Mouse (Mus musculus): ENCODE results near the gene Olfr791.

Olfr791 gene

GRCm38 (mm10) chr10:129521492-129521891 is at the start of gene Olfr791:
Gene Olfr791 (plus strand): TSS chr10:129521792.
- in situ Hi-C loops (cut with MboI; ENCODE audit: low sequenced_read_pairs), result no loop called here

- in situ Hi-C loops (cut with MboI; ENCODE audit: low sequenced_read_pairs), result no loop called here
Measured at GRCm38 (mm10) chr10:129473256-129473655, 48.3 kb upstream of the Olfr791 start.

- in situ Hi-C loops (cut with MboI; ENCODE audit: low sequenced_read_pairs), result no loop called here
Measured at GRCm38 (mm10) chr10:129473723-129474122, 47.9 kb upstream of the Olfr791 start.

GRCm38 (mm10) chr10:129484452-129484851 is 37.1 kb upstream of the Olfr791 start, which contains the start of gene Olfr789:
Gene Olfr789 (plus strand): TSS chr10:129484752.
- in situ Hi-C loops (cut with MboI; ENCODE audit: low sequenced_read_pairs), result no loop called here

- in situ Hi-C loops (cut with MboI; ENCODE audit: low sequenced_read_pairs), result no loop called here
Measured at GRCm38 (mm10) chr10:129490101-129490500, 31.5 kb upstream of the Olfr791 start.

- in situ Hi-C loops (cut with MboI; ENCODE audit: low sequenced_read_pairs), result no loop called here
Measured at GRCm38 (mm10) chr10:129498192-129498591, 23.4 kb upstream of the Olfr791 start, which contains the start of gene Olfr790. Gene Olfr790 (plus strand): TSS chr10:129498492.

GRCm38 (mm10) chr10:129538862-129539261 is 17.3 kb downstream of the Olfr791 start, which contains the start of gene Olfr792:
Gene Olfr792 (plus strand): TSS chr10:129539162.
- in situ Hi-C loops (cut with MboI; ENCODE audit: low sequenced_read_pairs), result no loop called here

GRCm38 (mm10) chr10:129549354-129549753 is 27.8 kb downstream of the Olfr791 start:
- in situ Hi-C loops (cut with MboI; ENCODE audit: low sequenced_read_pairs), result no loop called here

GRCm38 (mm10) chr10:129567355-129567754 is 45.8 kb downstream of the Olfr791 start, which contains the start of gene Olfr794:
Gene Olfr794 (plus strand): TSS chr10:129567655.
- in situ Hi-C loops (cut with MboI; ENCODE audit: low sequenced_read_pairs), result no loop called here

GRCm38 (mm10) chr10:129577066-129577465 is 55.5 kb downstream of the Olfr791 start:
- in situ Hi-C loops (cut with MboI; ENCODE audit: low sequenced_read_pairs), result no loop called here

All from CH12F3 (cell line).